Mouse (Mus musculus) embryonic facial prominence, embryonic 11.5 days (tissue): ENCODE results near the gene Nubp1. TPM values are rescaled to one million over a fixed set of nuclear protein-coding genes. Genes with fewer than 3 reads are reported as not detected.

ENCODE experiments used
- ATAC-seq: fragments of 200-750 bp; cut with Nextera tagmentation; replicated peaks from 2 replicates; pipeline ENCODE4 v1.8.0; 2017; ENCODE audit warnings: low read depth; ENCODE audit not compliant: insufficient number of reproducible peaks, low FRiP score, low TSS enrichment
- DNase-seq: peaks from one replicate; pipeline ENCODE4 v3.0.0-alpha.2; 2015; ENCODE audit warnings: low spot score
- H3K27ac ChIP-seq: fragments of 300-500 bp; sonication (generic); replicated peaks from 2 replicates; pipeline ENCODE4 v1.5.1; 2014; ENCODE audit warnings: mild to moderate bottlenecking, low read depth, low read length, control low read depth
- H3K27me3 ChIP-seq: fragments of 300-500 bp; sonication (generic); 2 replicates; pipeline ENCODE4 v1.6.1; 2014; ENCODE audit warnings: mild to moderate bottlenecking, low read length, moderate library complexity, mixed read lengths; ENCODE audit not compliant: control insufficient read depth, insufficient read depth
- H3K36me3 ChIP-seq: fragments of 300-500 bp; sonication (generic); replicated peaks from 2 replicates; pipeline ENCODE4 v1.6.1; 2014; ENCODE audit warnings: low read depth, mild to moderate bottlenecking, low read length, moderate library complexity, mixed read lengths; ENCODE audit not compliant: control insufficient read depth, insufficient read depth
- H3K4me1 ChIP-seq: fragments of 300-500 bp; sonication (generic); 2 replicates; pipeline ENCODE4 v1.6.1; 2014; ENCODE audit warnings: low read length, mixed read lengths; ENCODE audit not compliant: control insufficient read depth, insufficient read depth
- H3K4me2 ChIP-seq: fragments of 300-500 bp; sonication (generic); 2 replicates; pipeline ENCODE4 v1.6.1; 2014; ENCODE audit warnings: low read depth, mild to moderate bottlenecking, control low read depth, low read length, moderate library complexity
- H3K4me3 ChIP-seq: fragments of 300-500 bp; sonication (generic); 2 replicates; pipeline ENCODE4 v1.5.1; 2014; ENCODE audit warnings: low read depth, low read length, control low read depth
- H3K9ac ChIP-seq: fragments of 300-500 bp; sonication (generic); replicated peaks from 2 replicates; pipeline ENCODE4 v1.6.1; 2014; ENCODE audit warnings: mild to moderate bottlenecking, control low read depth, low read length
- H3K9me3 ChIP-seq: fragments of 300-500 bp; sonication (generic); replicated peaks from 2 replicates; pipeline ENCODE4 v1.6.1; 2016; ENCODE audit warnings: mild to moderate bottlenecking, low read length, inconsistent platforms, mixed read lengths; ENCODE audit not compliant: control insufficient read depth
- WGBS: fragments of 180-500 bp; shearing (Covaris S2); extraction: QIAGEN DNeasy Blood & Tissue Kit; methylation state at CpG from one replicate; pipeline ENCODE4 v1.1.7; 2014; 5-methylcytosine and 5-hydroxymethylcytosine counted together
- polyA plus RNA-seq: library from polyadenylated mRNA; unstranded; fragments of >200 nt; fragmentation: Nextera tagmentation; extraction: Ambion mirVana; gene quantifications from 2 replicates; pipeline ENCODE4 v1.2.1, GENCODE M21; 2014

Nubp1 gene
- polyA plus RNA-seq, result 75.0 and 75.6 TPM in 2 replicates

- WGBS, result 3% methylated on average over 56 of the region's 56 CpGs
- H3K4me2 ChIP-seq, result peak within 1 kb of the TSS; percentile 52
- H3K4me1 ChIP-seq, result no peaks in the 10 kb centered on the region
- DNase-seq, result peak; percentile 96
- H3K27ac ChIP-seq, result peak within 1 kb of the TSS; percentile 78
- peak; percentile 95 for ATAC-seq
- no peaks in the 10 kb centered on the region for H3K9me3 ChIP-seq
- H3K27me3 ChIP-seq, result no peaks in the 10 kb centered on the region
- H3K36me3 ChIP-seq, result peaks cover 2% of the 10 kb centered on the region
- peak within 1 kb of the TSS; percentile 73 for H3K9ac ChIP-seq
- H3K4me3 ChIP-seq, result peak within 1 kb of the TSS; percentile 60
Observed at GRCm38 (mm10) chr16:10411764-10412746, at the start of gene Nubp1. Nubp1 (plus strand) TSS chr16:10411948.

GRCm38 (mm10) chr16:10363061-10363460, 48.7 kb upstream of the Nubp1 start:
- DNase-seq (no peak), ATAC-seq (no peak)
- H3K36me3 ChIP-seq, result no peaks in the 10 kb centered on the region
- H3K27me3 ChIP-seq, result no peaks in the 10 kb centered on the region
- H3K4me3 ChIP-seq, result no peak overlapping the region
- no peak overlapping the region for H3K9ac ChIP-seq
- no peaks in the 10 kb centered on the region for H3K9me3 ChIP-seq
- no peaks in the 10 kb centered on the region for H3K4me1 ChIP-seq
- 80% methylated on average over 1 of the region's 1 CpGs for WGBS
- H3K27ac ChIP-seq, result no peak overlapping the region
- no peak overlapping the region for H3K4me2 ChIP-seq

- H3K27me3 ChIP-seq, result no peaks in the 10 kb centered on the region
- 80% methylated on average over 4 of the region's 4 CpGs for WGBS
- no peaks in the 10 kb centered on the region for H3K9me3 ChIP-seq
- H3K4me2 ChIP-seq, result no peak overlapping the region
- H3K36me3 ChIP-seq, result no peaks in the 10 kb centered on the region
- no peaks in the 10 kb centered on the region for H3K4me1 ChIP-seq
- no peak for ATAC-seq
- DNase-seq, result no peak
- H3K27ac ChIP-seq, result no peak overlapping the region
- no peak overlapping the region for H3K4me3 ChIP-seq
- no peak overlapping the region for H3K9ac ChIP-seq
Observed at GRCm38 (mm10) chr16:10365796-10366195, 46.0 kb upstream of the Nubp1 start.

GRCm38 (mm10) chr16:10366240-10367217, 45.2 kb upstream of the Nubp1 start:
- DNase-seq (no peak), ATAC-seq (no peak; the same call in 1 of the 2 replicates)
- Histone ChIP-seq H3K9ac (no peak overlapping the region), H3K27ac (no peak overlapping the region), H3K4me3 (no peak overlapping the region), H3K36me3 (no peaks in the 10 kb centered on the region), H3K4me1 (no peaks in the 10 kb centered on the region), H3K9me3 (no peaks in the 10 kb centered on the region), H3K4me2 (no peak overlapping the region), H3K27me3 (no peaks in the 10 kb centered on the region)
- 76% methylated on average over 14 of the region's 14 CpGs for WGBS

- 68% methylated on average over 3 of the region's 3 CpGs for WGBS
- DNase-seq, result no peak
Observed at GRCm38 (mm10) chr16:10369468-10369934, 42.2 kb upstream of the Nubp1 start.

GRCm38 (mm10) chr16:10369996-10370395, 41.8 kb upstream of the Nubp1 start:
- Histone ChIP-seq H3K4me1 (no peaks in the 10 kb centered on the region; the same call in 1 of the 2 replicates), H3K4me2 (no peak overlapping the region), H3K27me3 (no peaks in the 10 kb centered on the region), H3K9me3 (no peaks in the 10 kb centered on the region), H3K4me3 (no peak overlapping the region), H3K36me3 (no peaks in the 10 kb centered on the region), H3K27ac (no peak overlapping the region), H3K9ac (no peak overlapping the region)
- 87% methylated on average over 1 of the region's 1 CpGs for WGBS
- DNase-seq, result no peak
- no peak for ATAC-seq

More at GRCm38 (mm10) chr16:10369468-10369934, 42.2 kb upstream of the Nubp1 start:
- Histone ChIP-seq H3K4me2 (no peak overlapping the region), H3K9me3 (no peaks in the 10 kb centered on the region), H3K4me1 (no peaks in the 10 kb centered on the region; the same call in 1 of the 2 replicates), H3K4me3 (no peak overlapping the region), H3K36me3 (no peaks in the 10 kb centered on the region), H3K27me3 (no peaks in the 10 kb centered on the region), H3K9ac (no peak overlapping the region), H3K27ac (no peak overlapping the region)
- ATAC-seq, result no peak

- DNase-seq (no peak), ATAC-seq (no peak)
- no peaks in the 10 kb centered on the region for H3K36me3 ChIP-seq
- H3K27me3 ChIP-seq, result no peaks in the 10 kb centered on the region
- WGBS, result 85% methylated on average over 4 of the region's 4 CpGs
- H3K27ac ChIP-seq, result no peak overlapping the region
- H3K4me2 ChIP-seq, result no peak overlapping the region
- H3K4me1 ChIP-seq, result no peaks in the 10 kb centered on the region; the same call in 1 of the 2 replicates
- H3K4me3 ChIP-seq, result no peak overlapping the region
- no peak overlapping the region for H3K9ac ChIP-seq
- no peaks in the 10 kb centered on the region for H3K9me3 ChIP-seq
Observed at GRCm38 (mm10) chr16:10372372-10372771, 39.4 kb upstream of the Nubp1 start.
